Mouse (Mus musculus): Measurements from ENCODE around the gene Olfr314. TPM values are rescaled to one million over a fixed set of nuclear protein-coding genes. Genes with fewer than 3 reads are reported as not detected.
"Not testable (repeated sequence)": the region's sequence is repeated elsewhere in the genome, so short reads cannot be mapped to it uniquely, and the experiment has no call there.

Gene Olfr314
- total RNA-seq, 1 experiment from 2014 or later = not detected

GRCm38 (mm10) chr11:58812001-58812400 lies 29.2 kb downstream of the Olfr314 start:
- no peak for ATAC-seq (replicated peaks in 1 of 2; ENCODE audit: insufficient read depth in 1 of 2, low FRiP score in 2 of 2, low TSS enrichment in 1 of 2, low read depth in 1 of 2, poor library complexity in 2 of 2, severe bottlenecking in 2 of 2)

- ATAC-seq (replicated peaks in 1 of 2; ENCODE audit: insufficient read depth in 1 of 2, low FRiP score in 2 of 2, low TSS enrichment in 1 of 2, low read depth in 1 of 2, poor library complexity in 2 of 2, severe bottlenecking in 2 of 2) = not testable (repeated sequence)
Measured at GRCm38 (mm10) chr11:58814700-58815099, 31.9 kb downstream of the Olfr314 start, which contains the start of gene Olfr313. Olfr313 (plus strand) TSS chr11:58815000.

- no peak for ATAC-seq (replicated peaks in 1 of 2; ENCODE audit: insufficient read depth in 1 of 2, low FRiP score in 2 of 2, low TSS enrichment in 1 of 2, low read depth in 1 of 2, poor library complexity in 2 of 2, severe bottlenecking in 2 of 2)
Measured at GRCm38 (mm10) chr11:58815676-58816075, 32.9 kb downstream of the Olfr314 start.

- not testable (repeated sequence) for ATAC-seq (replicated peaks in 1 of 2; ENCODE audit: insufficient read depth in 1 of 2, low FRiP score in 2 of 2, low TSS enrichment in 1 of 2, low read depth in 1 of 2, poor library complexity in 2 of 2, severe bottlenecking in 2 of 2)
Measured at GRCm38 (mm10) chr11:58828937-58829336, 46.2 kb downstream of the Olfr314 start, which contains the start of gene Olfr312. Olfr312 (plus strand) TSS chr11:58829237.

GRCm38 (mm10) chr11:58829764-58830163 lies 47.0 kb downstream of the Olfr314 start:
- no peak for ATAC-seq (replicated peaks in 1 of 2; ENCODE audit: insufficient read depth in 1 of 2, low FRiP score in 2 of 2, low TSS enrichment in 1 of 2, low read depth in 1 of 2, poor library complexity in 2 of 2, severe bottlenecking in 2 of 2)

GRCm38 (mm10) chr11:58832541-58832940 lies 49.8 kb downstream of the Olfr314 start:
- not testable (repeated sequence) for ATAC-seq (replicated peaks in 1 of 2; ENCODE audit: insufficient read depth in 1 of 2, low FRiP score in 2 of 2, low TSS enrichment in 1 of 2, low read depth in 1 of 2, poor library complexity in 2 of 2, severe bottlenecking in 2 of 2)

Other genes starting within 250 kb of the Olfr314 start
- not detected in 2 replicates for gene Olfr330, start 248.1 kb upstream of the Olfr314 start, total RNA-seq (2017)
- not detected in 2 replicates for gene Olfr329-ps, start 236.5 kb upstream of the Olfr314 start, total RNA-seq (2017)
- not detected in 2 replicates for gene Olfr328, start 227.3 kb upstream of the Olfr314 start, total RNA-seq (2017)
- not detected in 2 replicates for gene Olfr224, start 212.4 kb upstream of the Olfr314 start, total RNA-seq (2017)
- not detected in 2 replicates for gene Olfr325, start 205.2 kb upstream of the Olfr314 start, total RNA-seq (2017)
- gene Olfr324, start 187.8 kb upstream of the Olfr314 start, total RNA-seq (2017) = not detected in 2 replicates
- not detected in 2 replicates for gene 2210407C18Rik, start 166.9 kb upstream of the Olfr314 start, total RNA-seq (2017)
- not detected in 2 replicates for gene Olfr323, start 152.5 kb upstream of the Olfr314 start, total RNA-seq (2017)
- 2.8 and 3.9 TPM in 2 replicates for gene Trim58, start 142.5 kb upstream of the Olfr314 start, total RNA-seq (2017)
- gene Olfr322, start 124.2 kb upstream of the Olfr314 start, total RNA-seq (2017) = not detected in 2 replicates
- gene Olfr320, start 101.9 kb upstream of the Olfr314 start, total RNA-seq (2017) = not detected in 2 replicates
- not detected in 2 replicates for gene Olfr319, start 83.8 kb upstream of the Olfr314 start, total RNA-seq (2017)
- gene Olfr318, start 58.9 kb upstream of the Olfr314 start, total RNA-seq (2017) = not detected in 2 replicates
- not detected in 2 replicates for gene Olfr317, start 43.7 kb upstream of the Olfr314 start, total RNA-seq (2017)
- not detected in 2 replicates for gene Olfr316, start 30.2 kb upstream of the Olfr314 start, total RNA-seq (2017)
- not detected in 2 replicates for gene Olfr315, start 9.8 kb upstream of the Olfr314 start, total RNA-seq (2017)
- not detected in 2 replicates for gene Fam183b, start 19.0 kb downstream of the Olfr314 start, total RNA-seq (2017)
- not detected in 2 replicates for gene Olfr313, start 32.0 kb downstream of the Olfr314 start, total RNA-seq (2017)
- not detected in 2 replicates for gene Olfr312, start 46.3 kb downstream of the Olfr314 start, total RNA-seq (2017)
- gene Olfr311, start 56.3 kb downstream of the Olfr314 start, total RNA-seq (2017) = not detected in 2 replicates
- 2.5 and 7.9 TPM in 2 replicates for gene Gm12258, start 64.2 kb downstream of the Olfr314 start, total RNA-seq (2017)
- gene 2810021J22Rik, start 84.3 kb downstream of the Olfr314 start, total RNA-seq (2017) = 1.7 and 1.9 TPM in 2 replicates
- 7.3 and 15.1 TPM in 2 replicates for gene Zfp39, start 121.3 kb downstream of the Olfr314 start, total RNA-seq (2017)
- gene Btnl10, start 135.0 kb downstream of the Olfr314 start, total RNA-seq (2017) = 0.50 and 4.1 TPM in 2 replicates
- 82.1 and 83.1 TPM in 2 replicates for gene Rnf187, start 156.0 kb downstream of the Olfr314 start, total RNA-seq (2017)
- gene Hist3h2ba, start 166.0 kb downstream of the Olfr314 start, total RNA-seq (2017) = 2.0 and 4.1 TPM in 2 replicates
- gene Hist3h2a, start 171.7 kb downstream of the Olfr314 start, total RNA-seq (2017) = 146 and 162 TPM in 2 replicates
- gene Trim17, start 171.7 kb downstream of the Olfr314 start, total RNA-seq (2017) = not detected in 2 replicates
- 21.0 and 27.6 TPM in 2 replicates for gene Trim11, start 195.1 kb downstream of the Olfr314 start, total RNA-seq (2017)